Mouse (Mus musculus) c-Kit-positive CD71-positive TER-119-positive erythroid progenitor cells, embryonic 14.5 days (primary cell): ENCODE results near the gene Mapre1.
"Not testable (repeated sequence)": the region's sequence is repeated elsewhere in the genome, so short reads cannot be mapped to it uniquely, and the experiment has no call there.

Experiments
- DNase-seq: peaks from one replicate; pipeline ENCODE4 v3.0.0-alpha.2; 2013; ENCODE audit warnings: low spot score

The Mapre1 gene

GRCm38 (mm10) chr2:153740500-153741436, at the start of gene Mapre1:
Mapre1 (plus strand) TSS chr2:153741274.
- peak; percentile 99 for DNase-seq

GRCm38 (mm10) chr2:153693413-153693812, 47.7 kb upstream of the Mapre1 start:
- not testable (repeated sequence) for DNase-seq

- DNase-seq, result peak; percentile 72
Measured at GRCm38 (mm10) chr2:153694462-153695085, 46.5 kb upstream of the Mapre1 start.

GRCm38 (mm10) chr2:153696352-153696751, 44.7 kb upstream of the Mapre1 start, which contains the start of gene Dnmt3c:
Dnmt3c (plus strand) TSS chr2:153696652.
- no peak for DNase-seq

GRCm38 (mm10) chr2:153703389-153703788, 37.7 kb upstream of the Mapre1 start:
- no peak for DNase-seq

GRCm38 (mm10) chr2:153710701-153711330, 30.3 kb upstream of the Mapre1 start:
- peak; percentile 44 for DNase-seq

GRCm38 (mm10) chr2:153712646-153713091, 28.4 kb upstream of the Mapre1 start:
- DNase-seq, result no peak

- DNase-seq, result no peak
Measured at GRCm38 (mm10) chr2:153713227-153713626, 27.8 kb upstream of the Mapre1 start.

GRCm38 (mm10) chr2:153717861-153718260, 23.2 kb upstream of the Mapre1 start:
- DNase-seq, result not testable (repeated sequence)

GRCm38 (mm10) chr2:153723098-153723497, 18.0 kb upstream of the Mapre1 start:
- DNase-seq, result no peak

- peak; percentile 71 for DNase-seq
Measured at GRCm38 (mm10) chr2:153724424-153724823, 16.6 kb upstream of the Mapre1 start.

- DNase-seq, result no peak
Measured at GRCm38 (mm10) chr2:153724871-153725270, 16.2 kb upstream of the Mapre1 start.

GRCm38 (mm10) chr2:153725291-153725690, 15.8 kb upstream of the Mapre1 start:
- no peak for DNase-seq

- DNase-seq, result no peak
Measured at GRCm38 (mm10) chr2:153734033-153734432, 7.0 kb upstream of the Mapre1 start.

- peak; percentile 40 for DNase-seq
Measured at GRCm38 (mm10) chr2:153741437-153742065, 477 bp downstream of the Mapre1 start.

GRCm38 (mm10) chr2:153747994-153748393, 6.9 kb downstream of the Mapre1 start:
- no peak for DNase-seq

- DNase-seq, result no peak
Measured at GRCm38 (mm10) chr2:153750363-153750762, 9.3 kb downstream of the Mapre1 start.

GRCm38 (mm10) chr2:153762121-153762520, 21.0 kb downstream of the Mapre1 start:
- no peak for DNase-seq

GRCm38 (mm10) chr2:153767484-153767883, 26.4 kb downstream of the Mapre1 start:
- no peak for DNase-seq

- DNase-seq, result no peak
Measured at GRCm38 (mm10) chr2:153768881-153769280, 27.8 kb downstream of the Mapre1 start.

GRCm38 (mm10) chr2:153772950-153773349, 31.9 kb downstream of the Mapre1 start:
- DNase-seq, result no peak

GRCm38 (mm10) chr2:153775472-153775871, 34.4 kb downstream of the Mapre1 start:
- no peak for DNase-seq
